20 mouse cellular contexts compared by ENCODE assay signal in genomic region chr12:40826491-40826890, GRCm38 (mm10).
A peak's percentile ranks its signal among the peaks of the same experiment; 100 is the strongest.
DNase-seq lines count a peak whose midpoint lies in the region; ATAC-seq and TF ChIP-seq lines count a peak whose summit lies in the region.
"Had no signal": no experiment of that assay in that cellular context is flagged by ENCODE, and none has a peak within 500 bp of the region (broad histone marks: within the 10 kb centered on the region; RNA-seq: fewer than 3 reads in every experiment).

No protein-coding gene starts in this region.

- no peaks in the 10 kb centered on the region for H3K27me3 ChIP-seq in kidney, embryonic 15.5 days
- no peaks in the 10 kb centered on the region for H3K27me3 ChIP-seq in kidney, postnatal 0 days (ENCODE audit: insufficient read depth, low read length)
- H3K27me3 ChIP-seq: heart, embryonic 13.5 days; hindbrain, embryonic 13.5 days; limb, embryonic 15.5 days; neural tube, embryonic 12.5 days had no signal

- WGBS in kidney, embryonic 15.5 days, result 21% methylated on average over 3 of the region's 3 CpGs
- WGBS in kidney, postnatal 0 days, result 22% methylated on average over 3 of the region's 3 CpGs

- H3K27ac ChIP-seq in kidney, embryonic 15.5 days, result no peak overlapping the region
- H3K27ac ChIP-seq in kidney, postnatal 0 days, result no peak overlapping the region
- H3K27ac ChIP-seq: embryonic facial prominence, embryonic 10.5 days; gastrocnemius, adult 2 months; heart, embryonic 13.5 days; hindbrain, embryonic 13.5 days; limb, embryonic 15.5 days; midbrain, embryonic 10.5 days; neural tube, embryonic 12.5 days; stomach, postnatal 0 days had no signal

- H3K36me3 ChIP-seq in kidney, embryonic 15.5 days, result no peaks in the 10 kb centered on the region
- no peaks in the 10 kb centered on the region for H3K36me3 ChIP-seq in kidney, postnatal 0 days (ENCODE audit: insufficient read depth, low read length)

- no peak overlapping the region for H3K9ac ChIP-seq in kidney, embryonic 15.5 days
- H3K9ac ChIP-seq in kidney, postnatal 0 days (ENCODE audit: low read depth, low read length), result no peak overlapping the region
- H3K9ac ChIP-seq: heart, embryonic 13.5 days; hindbrain, embryonic 13.5 days; limb, embryonic 15.5 days; liver, postnatal 0 days; neural tube, embryonic 12.5 days had no signal

- TF ChIP-seq CTCF in kidney, postnatal 0 days (IDR thresholded peaks at IDR 0.05; ENCODE audit: low read depth), result no peak

- H3K9me3 ChIP-seq in kidney, embryonic 15.5 days (replicated peaks), result no peaks in the 10 kb centered on the region
- no peaks in the 10 kb centered on the region for H3K9me3 ChIP-seq in kidney, postnatal 0 days (replicated peaks; ENCODE audit: low read length)
- H3K9me3 ChIP-seq: embryonic facial prominence, embryonic 10.5 days; heart, embryonic 13.5 days; hindbrain, embryonic 13.5 days; limb, embryonic 15.5 days; midbrain, embryonic 10.5 days; neural tube, embryonic 12.5 days had no signal

- H3K4me1 ChIP-seq in kidney, embryonic 15.5 days, result peaks cover 15% of the 10 kb centered on the region
- no peaks in the 10 kb centered on the region for H3K4me1 ChIP-seq in kidney, postnatal 0 days (replicated peaks; ENCODE audit: insufficient read depth, low read length)
- H3K4me1 ChIP-seq: hindbrain, embryonic 13.5 days; limb, embryonic 15.5 days; midbrain, embryonic 10.5 days; neural tube, embryonic 12.5 days had no signal

- H3K4me3 ChIP-seq in kidney, embryonic 15.5 days (replicated peaks), result no peak overlapping the region
- no peak overlapping the region for H3K4me3 ChIP-seq in kidney, postnatal 0 days (replicated peaks; ENCODE audit: low read depth, low read length)
- H3K4me3 ChIP-seq: embryonic facial prominence, embryonic 10.5 days; gastrocnemius, adult 2 months; heart, embryonic 13.5 days; hindbrain, embryonic 13.5 days; limb, embryonic 15.5 days; midbrain, embryonic 10.5 days; neural tube, embryonic 12.5 days had no signal

- no peak overlapping the region for H3K4me2 ChIP-seq in kidney, embryonic 15.5 days
- H3K4me2 ChIP-seq in kidney, postnatal 0 days (ENCODE audit: low read length), result no peak overlapping the region
- H3K4me2 ChIP-seq: heart, embryonic 13.5 days; hindbrain, embryonic 13.5 days; limb, embryonic 15.5 days; neural tube, embryonic 12.5 days had no signal

- DNase-seq in kidney, adult 11 months, result no peak
- DNase-seq in kidney, postnatal 0 days (ENCODE audit: low spot score), result peak; percentile 59
- peak; percentile 53 to 64 for DNase-seq in kidney, postnatal 4 days
- peak; percentile 60 for DNase-seq in lung, postnatal 25 days (ENCODE audit: low spot score)
- DNase-seq in T-cell, adult 2 months (ENCODE audit: low spot score), result no peak
- DNase-seq: adrenal gland, postnatal 14 days; cerebellum, adult 11-12 months; cerebellum, postnatal 14 days; gastrocnemius, adult 2 months; liver, postnatal 0 days had no signal

- ATAC-seq in kidney, embryonic 15.5 days (replicated peaks; ENCODE audit: low FRiP score), result 0 out of 2 replicates have a peak, but pooled peaks have one; percentile 25
- ATAC-seq in kidney, postnatal 0 days (replicated peaks; ENCODE audit: low FRiP score, low read depth), result no peak
- ATAC-seq in granulocyte monocyte progenitor cell, adult 5-6 weeks (replicated peaks; ENCODE audit: poor library complexity, severe bottlenecking), result no peak
- ATAC-seq: inflammation-experienced regulatory T-cells, adult 6 months; liver, postnatal 0 days had no signal

Comparison
In these comparisons a context has a peak if more than half of its experiments do, and no peak if none do; other contexts are left out.
1. DNase-seq: peak in kidney, postnatal 0 days (single experiment), kidney, postnatal 4 days (2 of 2) and lung, postnatal 25 days (single experiment); none in kidney, adult 11 months (single experiment) and T-cell, adult 2 months (single experiment).